Mouse (Mus musculus) G1E (cell line): ENCODE results near the gene Phlpp1.

ENCODE experiments used
- CTCF ChIP-seq: IDR thresholded peaks from 2 replicates; pipeline ENCODE4 v1.5.1; 2012; ENCODE audit warnings: low read depth, low read length, inconsistent platforms, mixed read lengths
- GATA1 ChIP-seq: IDR thresholded peaks from 2 replicates; pipeline ENCODE4 v1.6.1; 2012; ENCODE audit warnings: borderline replicate concordance, low read length, inconsistent platforms, mixed read lengths
- GATA2 ChIP-seq: IDR thresholded peaks from 2 replicates; pipeline ENCODE4 v1.6.1; 2012; ENCODE audit warnings: low read depth, low read length, inconsistent platforms, borderline replicate concordance
- POLR2AphosphoS5 ChIP-seq: IDR thresholded peaks from 2 replicates; pipeline ENCODE4 v1.6.1; 2012; ENCODE audit warnings: low read depth, low read length, inconsistent platforms; ENCODE audit not compliant: insufficient replicate concordance
- TAL1 ChIP-seq: conservative IDR thresholded peaks from 2 replicates; pipeline ENCODE4 v1.6.1; 2012; ENCODE audit warnings: low read depth, low read length, inconsistent platforms, mixed read lengths

DNA sequence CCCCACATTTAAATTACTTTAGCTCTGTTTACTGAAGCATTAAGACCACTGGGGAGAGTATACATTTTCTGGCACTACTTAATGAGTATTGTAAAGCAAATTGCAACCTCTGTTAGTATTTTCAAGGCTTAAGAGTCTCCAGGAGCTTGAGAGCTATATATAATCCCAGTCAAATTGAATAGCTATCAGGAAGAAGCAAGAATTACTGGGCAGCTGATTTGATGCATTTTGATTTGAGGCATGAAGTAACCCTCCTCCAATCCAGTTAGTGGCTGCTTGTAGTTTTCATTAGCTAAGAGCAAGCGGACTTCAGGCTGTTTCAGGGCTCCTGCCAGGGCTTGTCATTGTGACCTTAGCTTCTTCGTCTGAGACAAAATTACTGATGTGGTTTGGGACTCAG, 101.4 kb downstream of the Phlpp1 start:
- TF ChIP-seq CTCF (no peak), TAL1 (no peak), GATA1 (no peak), GATA2 (no peak), POLR2AphosphoS5 (no peak)
